Mouse (Mus musculus): Measurements from ENCODE around the gene Lman2.
A peak's percentile ranks its signal among the peaks of the same experiment; 100 is the strongest.

Gene Lman2

GRCm38 (mm10) chr13:55327633-55328032 lies 35.0 kb downstream of the Lman2 start:
- peak; percentile 84 to 89 for DNase-seq (ENCODE audit: low spot score in 2 of 2)

DNA sequence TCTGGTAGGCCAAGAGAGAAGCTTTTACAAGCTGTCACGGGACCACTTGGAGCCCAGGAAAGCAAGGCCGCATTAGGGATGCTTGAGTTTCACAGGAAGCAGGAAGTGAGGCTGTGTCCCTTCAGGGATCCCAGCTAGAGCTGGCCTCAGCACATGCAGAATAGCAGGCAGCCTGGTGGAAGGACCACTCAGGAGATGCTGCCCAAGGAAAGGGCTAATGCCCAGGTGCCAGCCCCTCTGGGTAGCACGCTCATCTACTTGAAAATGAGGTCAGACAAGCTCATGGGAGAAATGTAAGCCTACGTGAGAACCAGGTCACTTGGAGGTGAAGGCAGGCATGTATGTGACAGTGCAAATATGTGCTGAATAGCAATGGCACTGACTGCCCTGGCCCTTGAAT lies 35.4 kb downstream of the Lman2 start:
- DNase-seq (ENCODE audit: low spot score in 2 of 2), result no peak

DNA sequence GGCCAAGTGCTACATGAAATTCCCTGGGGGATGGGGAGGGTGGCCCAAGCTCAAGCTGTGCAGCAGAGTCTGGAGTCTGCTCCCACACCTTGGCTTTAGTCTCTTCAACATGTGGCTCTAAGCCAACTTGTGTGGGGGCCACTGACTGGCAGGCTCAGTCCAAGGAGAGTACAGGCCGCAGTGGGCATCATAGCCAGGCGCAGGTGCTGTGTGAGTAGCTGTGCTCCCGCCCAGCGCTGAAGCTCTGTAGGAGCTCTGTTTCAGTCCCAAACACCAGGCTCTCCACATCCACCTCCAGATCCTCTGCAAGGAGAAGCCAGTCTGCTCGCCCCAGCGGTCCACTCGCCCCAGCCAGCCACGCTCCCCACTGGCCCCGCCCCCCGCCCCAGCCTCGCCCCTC lies 37.0 kb downstream of the Lman2 start:
- no peak for DNase-seq (ENCODE audit: low spot score in 2 of 2)

DNA sequence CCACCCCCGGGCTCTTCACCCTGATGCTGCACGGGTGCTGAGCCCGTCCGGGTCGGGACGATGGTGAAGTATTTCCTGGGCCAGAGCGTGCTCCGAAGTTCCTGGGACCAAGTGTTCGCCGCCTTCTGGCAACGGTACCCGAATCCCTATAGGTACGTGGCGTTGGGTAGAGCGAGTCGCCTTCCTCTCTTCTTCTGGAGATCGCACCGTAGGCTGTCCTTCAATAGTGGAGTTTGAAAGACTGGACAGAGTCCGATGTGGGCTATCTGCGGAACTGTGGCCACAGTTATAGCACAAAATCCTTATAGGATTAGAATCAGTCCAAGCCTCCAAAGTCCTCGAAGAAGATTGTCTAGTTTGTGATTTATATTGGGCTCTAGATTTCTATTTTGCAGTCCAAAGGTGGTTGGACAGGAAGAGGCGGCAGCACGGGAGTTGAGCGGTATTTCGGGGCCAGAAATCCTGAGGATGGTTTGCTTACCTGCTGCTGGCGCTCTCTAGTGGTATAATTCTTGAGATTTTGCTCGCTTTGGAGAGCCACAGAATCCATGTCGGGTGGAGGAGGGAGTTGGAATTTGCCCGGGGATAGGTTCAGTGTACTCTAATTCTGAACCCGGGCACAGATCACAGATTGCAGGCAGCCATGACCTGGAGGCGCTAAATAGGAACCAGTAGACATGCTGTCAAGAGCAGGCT lies 40.3 kb downstream of the Lman2 start:
- DNase-seq (ENCODE audit: low spot score in 2 of 2), result peak in 1 of 2 experiments; percentile 39

DNA sequence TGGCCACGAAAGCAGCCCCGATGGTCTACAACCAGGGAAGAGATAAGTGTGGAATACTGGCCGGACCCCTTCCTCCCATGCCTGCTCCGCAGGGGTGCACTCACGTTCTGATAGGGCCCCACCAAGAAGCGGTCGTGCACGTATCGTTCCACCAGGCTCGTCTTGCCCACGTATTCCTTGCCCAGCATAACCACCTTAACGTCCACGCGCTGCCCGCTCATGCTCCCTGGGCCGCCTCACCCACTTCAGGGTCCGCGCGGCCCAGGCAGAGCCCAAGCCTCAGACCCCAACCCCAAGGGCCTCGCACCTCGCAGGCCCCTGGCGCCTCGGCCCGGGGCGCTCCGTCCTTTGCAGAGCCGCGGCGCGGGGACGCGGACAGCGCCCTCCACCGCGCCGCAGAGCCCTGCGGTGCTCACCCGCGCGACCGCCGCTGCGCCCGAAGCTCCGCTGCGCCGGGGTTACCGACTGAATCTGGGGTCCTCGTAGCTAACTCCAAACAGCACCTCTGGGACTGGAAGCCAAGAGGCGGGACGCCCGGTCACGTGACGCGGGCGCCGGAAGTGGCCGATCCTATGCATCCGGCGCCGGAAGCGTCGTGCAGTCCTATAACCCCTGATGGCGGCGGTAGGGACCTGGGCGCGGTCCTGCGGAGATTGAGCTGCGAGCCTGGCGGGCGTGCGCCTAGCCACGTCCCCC lies 41.0 kb downstream of the Lman2 start, which contains the start of gene Rab24:
TSS of gene Rab24 (minus strand) at position 513 of the 696 bp plus-strand sequence.
- DNase-seq (ENCODE audit: low spot score in 2 of 2), result peak; percentile 85 to 89

DNA sequence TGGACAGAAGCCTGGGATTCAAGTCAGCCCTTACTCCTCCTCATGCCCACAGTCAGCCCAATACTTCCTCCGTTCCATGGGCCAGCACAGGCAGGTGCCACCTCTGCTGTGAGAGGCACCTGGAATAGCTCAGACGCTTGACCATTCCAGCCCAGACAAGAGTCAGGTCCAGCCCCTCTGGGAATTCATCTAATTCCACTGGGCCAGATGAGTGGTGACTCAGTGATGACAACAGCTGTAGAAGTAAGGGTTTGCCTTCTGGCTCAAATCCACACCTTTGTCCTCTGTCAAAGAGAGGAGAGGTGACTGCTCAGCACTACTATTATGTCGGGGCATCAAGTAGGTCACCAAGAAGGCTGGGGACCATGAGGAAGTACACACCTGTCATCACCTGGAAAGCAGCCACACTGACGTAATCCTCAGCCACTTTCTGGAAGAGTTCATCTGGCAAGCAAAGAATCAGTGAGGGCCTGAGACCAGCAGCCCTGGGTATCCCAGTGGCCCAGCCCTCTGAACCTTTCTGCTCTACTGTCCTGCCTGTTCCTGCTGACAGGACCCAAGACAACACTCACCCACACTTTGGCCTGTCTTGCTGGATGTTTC lies 42.6 kb downstream of the Lman2 start, which contains the start of gene Prelid1:
TSS of gene Prelid1 (plus strand) at position 570 of the 603 bp plus-strand sequence.
- DNase-seq (ENCODE audit: low spot score in 2 of 2), result no peak

DNA sequence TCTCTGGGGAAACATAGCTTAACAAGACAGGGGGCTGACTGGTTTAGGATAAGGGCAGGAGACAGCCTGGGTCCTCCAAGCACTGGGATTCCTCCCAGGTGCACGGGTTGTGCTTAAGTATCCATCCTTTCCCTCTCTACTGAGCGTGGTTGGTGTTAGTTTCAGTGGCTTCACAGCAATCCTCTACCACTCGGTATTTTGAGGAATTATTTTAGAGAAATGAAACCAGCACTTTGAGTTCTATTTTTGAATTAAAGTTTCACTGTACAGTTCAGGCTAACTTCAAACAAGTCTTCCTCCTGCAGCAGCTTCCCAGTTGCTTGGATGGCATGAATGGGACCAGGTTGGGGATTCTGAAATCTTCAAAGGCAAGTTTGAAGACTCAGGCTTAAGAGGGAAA lies 44.2 kb downstream of the Lman2 start:
- no peak for DNase-seq (ENCODE audit: low spot score in 2 of 2)

DNA sequence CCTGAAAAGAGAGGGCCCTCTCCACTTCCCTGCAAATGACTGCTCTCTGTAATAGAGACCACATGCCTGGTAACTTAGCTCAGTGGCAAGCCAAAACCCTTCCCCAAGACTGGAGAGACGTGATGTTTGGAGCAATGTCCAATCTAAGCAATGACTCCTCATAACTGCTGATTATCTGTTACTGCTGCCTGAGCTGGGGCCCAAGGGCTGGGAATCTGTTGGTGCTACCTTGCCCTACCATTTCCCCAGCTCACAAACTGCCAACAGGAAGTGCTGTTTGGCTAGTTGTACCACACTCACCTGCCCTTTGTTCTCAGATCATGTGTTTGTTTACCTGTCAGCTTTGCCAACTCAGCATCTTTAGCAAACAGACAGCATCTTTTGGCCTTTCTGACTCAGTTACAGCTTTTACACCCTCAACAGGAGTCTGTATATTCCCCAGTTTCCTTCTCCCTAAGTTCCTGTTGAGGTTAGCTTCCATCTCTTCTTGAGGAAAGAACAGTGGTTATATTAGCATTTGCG lies 47.6 kb downstream of the Lman2 start:
- DNase-seq (ENCODE audit: low spot score in 2 of 2), result no peak

DNA sequence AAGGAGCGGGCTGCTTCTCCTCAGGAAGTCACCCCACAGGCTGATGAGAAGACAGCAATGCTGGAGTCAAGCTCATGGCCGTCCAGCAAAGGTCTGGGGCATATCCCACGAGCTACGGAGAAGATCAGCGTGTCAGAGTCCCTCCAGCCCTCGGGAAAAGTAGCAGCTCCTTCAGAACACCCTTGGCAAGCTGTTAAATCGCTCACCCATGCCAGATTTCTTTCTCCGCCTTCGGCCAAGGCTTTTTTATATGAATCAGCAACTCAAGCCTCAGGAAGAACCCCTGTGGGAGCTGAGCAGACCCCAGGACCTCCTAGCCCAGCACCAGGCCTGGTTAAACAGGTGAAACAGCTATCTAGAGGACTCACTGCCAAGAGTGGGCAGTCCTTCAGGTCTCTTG lies 49.5 kb downstream of the Lman2 start:
- no peak for DNase-seq (ENCODE audit: low spot score in 2 of 2)

DNA sequence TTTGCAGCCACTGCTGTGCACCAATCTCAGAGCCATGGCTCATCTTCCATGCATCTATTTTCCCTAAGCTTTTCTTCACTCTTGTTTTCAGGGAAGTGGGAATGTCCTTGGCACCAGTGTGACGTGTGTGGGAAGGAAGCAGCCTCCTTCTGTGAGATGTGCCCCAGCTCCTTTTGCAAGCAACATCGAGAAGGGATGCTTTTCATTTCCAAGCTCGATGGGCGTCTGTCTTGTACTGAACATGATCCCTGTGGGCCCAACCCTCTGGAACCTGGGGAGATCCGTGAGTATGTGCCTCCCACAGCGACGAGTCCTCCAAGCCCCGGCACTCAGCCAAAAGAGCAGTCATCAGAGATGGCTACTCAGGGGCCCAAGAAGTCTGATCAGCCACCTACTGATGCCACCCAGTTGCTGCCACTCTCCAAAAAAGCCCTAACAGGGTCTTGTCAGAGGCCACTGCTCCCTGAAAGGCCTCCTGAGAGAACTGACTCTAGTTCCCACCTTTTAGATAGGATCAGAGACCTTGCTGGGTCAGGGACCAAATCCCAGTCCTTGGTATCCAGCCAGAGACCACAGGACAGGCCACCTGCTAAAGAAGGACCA lies 50.5 kb downstream of the Lman2 start:
- DNase-seq (ENCODE audit: low spot score in 2 of 2), result no peak

- DNase-seq (ENCODE audit: low spot score in 2 of 2), result no peak
These were observed 61.7 kb downstream of the Lman2 start for GRCm38 (mm10) chr13:55300913-55301312.

DNA sequence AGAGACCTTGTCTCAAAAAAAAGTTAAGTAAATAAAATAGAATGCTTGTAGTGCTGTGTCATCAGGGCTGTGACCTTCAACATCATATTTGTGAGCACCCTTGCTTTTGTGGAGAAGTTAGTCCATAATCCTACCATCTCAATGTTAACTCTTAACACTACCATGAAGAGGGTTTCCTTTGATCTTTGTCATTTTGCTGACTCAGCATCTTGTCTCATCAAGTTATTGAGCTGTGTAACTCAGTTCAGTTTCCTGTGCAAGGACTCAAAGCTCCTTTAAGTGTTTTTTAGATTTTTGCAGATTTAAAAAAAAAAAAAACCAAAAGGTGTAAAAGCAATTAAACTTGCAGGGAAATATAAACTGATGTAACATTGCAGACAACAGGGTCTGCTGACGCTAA lies 65.8 kb downstream of the Lman2 start:
- no peak for DNase-seq (ENCODE audit: low spot score in 2 of 2)

All from spleen, postnatal 36 days (tissue).